Mouse (Mus musculus): ENCODE measurements around the gene Lhx4. TPM values are rescaled to one million over a fixed set of nuclear protein-coding genes. Genes with fewer than 3 reads are reported as not detected.

Lhx4 gene
- polyA plus RNA-seq, 1 experiment from 2014 or later, result 0.05 TPM

GRCm38 (mm10) chr1:155720006-155720405, 31.5 kb downstream of the Lhx4 start:
- ATAC-seq (ENCODE audit: insufficient read depth) (no peak), DNase-seq (no peak)
- Histone ChIP-seq H3K4me3 (ENCODE audit: low read depth, low read length) (no peak overlapping the region), H3K9me3 (ENCODE audit: low read depth, low read length) (no peaks in the 10 kb centered on the region), H3K4me1 (ENCODE audit: insufficient read depth) (no peaks in the 10 kb centered on the region), H3K36me3 (ENCODE audit: insufficient read depth) (no peaks in the 10 kb centered on the region), H3K27ac (ENCODE audit: low read depth) (no peak overlapping the region), H3K9ac (no peak overlapping the region), H3K4me2 (no peak overlapping the region), H3K27me3 (ENCODE audit: insufficient read depth, low read length) (peaks cover 10% of the 10 kb centered on the region)
- WGBS, result 44% methylated on average over 5 of the region's 5 CpGs
- no peak for TF ChIP-seq CTCF (IDR thresholded peaks at IDR 0.05; ENCODE audit: low read depth)

GRCm38 (mm10) chr1:155718851-155719250, 32.6 kb downstream of the Lhx4 start:
- no peak for DNase-seq
- 70% methylated on average over 3 of the region's 3 CpGs for WGBS
- H3K9ac ChIP-seq, result no peak overlapping the region
- peaks cover 10% of the 10 kb centered on the region for H3K27me3 ChIP-seq (ENCODE audit: insufficient read depth, low read length)
- H3K9me3 ChIP-seq (ENCODE audit: low read depth, low read length), result no peaks in the 10 kb centered on the region
- no peaks in the 10 kb centered on the region for H3K36me3 ChIP-seq (ENCODE audit: insufficient read depth)
- no peak overlapping the region for H3K4me3 ChIP-seq (ENCODE audit: low read depth, low read length)
- TF ChIP-seq CTCF (IDR thresholded peaks at IDR 0.05; ENCODE audit: low read depth), result no peak
- no peak overlapping the region for H3K27ac ChIP-seq (ENCODE audit: low read depth)
- H3K4me2 ChIP-seq, result no peak overlapping the region
- no peak for ATAC-seq (ENCODE audit: insufficient read depth)
- H3K4me1 ChIP-seq (ENCODE audit: insufficient read depth), result no peaks in the 10 kb centered on the region

DNA sequence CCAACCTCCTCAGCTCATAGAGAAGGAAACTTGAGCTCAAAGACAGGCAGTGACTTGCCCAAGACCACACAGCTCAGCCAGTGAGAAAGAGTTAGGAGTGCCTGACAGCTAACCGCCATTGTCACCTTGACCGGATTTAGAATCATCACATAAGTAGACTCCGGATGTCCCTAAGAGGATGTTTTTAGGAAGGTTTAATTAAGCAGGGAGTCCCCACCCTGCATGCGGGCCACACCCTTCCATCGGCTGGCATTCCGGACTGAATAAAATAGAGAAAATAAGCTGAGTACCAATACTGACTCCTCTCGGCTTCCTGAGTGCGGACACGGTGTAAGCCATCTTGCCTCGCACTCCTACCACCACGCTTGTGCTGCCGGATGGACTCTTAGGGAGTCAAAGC, 34.2 kb downstream of the Lhx4 start:
- H3K36me3 ChIP-seq (ENCODE audit: insufficient read depth), result no peaks in the 10 kb centered on the region
- no peak for DNase-seq
- TF ChIP-seq CTCF (IDR thresholded peaks at IDR 0.05; ENCODE audit: low read depth), result no peak
- H3K9me3 ChIP-seq (ENCODE audit: low read depth, low read length), result no peaks in the 10 kb centered on the region
- H3K27ac ChIP-seq (ENCODE audit: low read depth), result no peak overlapping the region
- H3K4me3 ChIP-seq (ENCODE audit: low read depth, low read length), result no peak overlapping the region
- H3K27me3 ChIP-seq (ENCODE audit: insufficient read depth, low read length), result no peaks in the 10 kb centered on the region
- ATAC-seq (ENCODE audit: insufficient read depth), result no peak
- no peaks in the 10 kb centered on the region for H3K4me1 ChIP-seq (ENCODE audit: insufficient read depth)
- 90% methylated on average over 12 of the region's 12 CpGs for WGBS
- H3K9ac ChIP-seq, result no peak overlapping the region
- no peak overlapping the region for H3K4me2 ChIP-seq

DNA sequence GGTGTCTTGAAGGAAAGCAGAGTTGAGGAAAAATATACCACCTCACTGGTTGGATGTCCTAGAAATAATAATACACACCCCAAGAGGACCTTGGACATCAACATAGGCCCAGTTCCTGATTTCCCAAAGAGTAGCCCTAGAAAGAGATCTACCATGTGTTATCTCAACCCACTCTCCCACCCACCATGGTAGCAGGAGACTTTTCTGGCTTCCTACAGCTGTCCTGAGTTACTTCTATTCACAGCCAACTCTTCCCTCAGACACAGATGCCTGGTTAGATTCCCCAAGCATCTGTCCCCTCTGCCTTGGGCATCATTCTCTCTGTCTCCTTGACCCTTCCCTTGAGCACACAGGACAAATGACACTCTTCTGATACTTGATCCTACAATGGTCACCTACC, 36.1 kb downstream of the Lhx4 start:
- Histone ChIP-seq H3K9ac (no peak overlapping the region), H3K27ac (ENCODE audit: low read depth) (no peak overlapping the region), H3K4me2 (no peak overlapping the region), H3K4me1 (ENCODE audit: insufficient read depth) (no peaks in the 10 kb centered on the region), H3K27me3 (ENCODE audit: insufficient read depth, low read length) (no peaks in the 10 kb centered on the region), H3K9me3 (ENCODE audit: low read depth, low read length) (no peaks in the 10 kb centered on the region), H3K4me3 (ENCODE audit: low read depth, low read length) (no peak overlapping the region), H3K36me3 (ENCODE audit: insufficient read depth) (no peaks in the 10 kb centered on the region)
- no peak for DNase-seq
- no peak for TF ChIP-seq CTCF (IDR thresholded peaks at IDR 0.05; ENCODE audit: low read depth)
- no peak for ATAC-seq (ENCODE audit: insufficient read depth)

DNA sequence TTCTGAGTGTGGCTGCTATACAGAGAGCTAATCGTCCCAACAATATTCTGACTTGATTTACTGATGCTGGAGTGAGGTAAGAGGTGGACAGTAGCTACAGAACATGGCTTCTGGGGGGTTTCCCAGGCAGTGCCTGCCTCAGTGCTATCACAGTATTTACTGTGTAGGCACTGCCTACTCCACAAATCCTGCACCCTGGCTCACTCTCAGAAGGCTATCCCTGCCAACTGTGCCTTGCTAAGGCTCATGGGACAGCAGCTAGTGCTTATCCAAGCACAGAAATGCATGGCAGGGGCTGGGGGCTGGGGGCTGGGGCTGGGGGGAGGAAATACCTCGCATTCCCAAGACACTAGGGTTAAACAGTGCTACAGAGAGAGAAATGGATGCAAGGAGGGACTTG, 38.2 kb downstream of the Lhx4 start:
- Histone ChIP-seq H3K4me3 (ENCODE audit: low read depth, low read length) (no peak overlapping the region), H3K4me2 (no peak overlapping the region), H3K27ac (ENCODE audit: low read depth) (no peak overlapping the region), H3K9ac (no peak overlapping the region), H3K4me1 (ENCODE audit: insufficient read depth) (no peaks in the 10 kb centered on the region), H3K36me3 (ENCODE audit: insufficient read depth) (no peaks in the 10 kb centered on the region), H3K9me3 (ENCODE audit: low read depth, low read length) (no peaks in the 10 kb centered on the region), H3K27me3 (ENCODE audit: insufficient read depth, low read length) (no peaks in the 10 kb centered on the region)
- ATAC-seq (ENCODE audit: insufficient read depth) (no peak), DNase-seq (no peak)
- TF ChIP-seq CTCF (IDR thresholded peaks at IDR 0.05; ENCODE audit: low read depth), result no peak
- WGBS, result 36% methylated on average over 2 of the region's 2 CpGs

GRCm38 (mm10) chr1:155704182-155704581, 47.3 kb downstream of the Lhx4 start:
- ATAC-seq (ENCODE audit: insufficient read depth), result peak; percentile 54; the same call in 1 of the 2 replicates

GRCm38 (mm10) chr1:155703191-155703680, 48.2 kb downstream of the Lhx4 start:
- Histone ChIP-seq H3K4me3 (ENCODE audit: low read depth, low read length) (no peak overlapping the region), H3K27ac (ENCODE audit: low read depth) (no peak overlapping the region), H3K4me2 (no peak overlapping the region), H3K4me1 (ENCODE audit: insufficient read depth) (peaks cover 7% of the 10 kb centered on the region; the same call in 1 of the 2 replicates), H3K9ac (no peak overlapping the region), H3K9me3 (ENCODE audit: low read depth, low read length) (no peaks in the 10 kb centered on the region), H3K27me3 (ENCODE audit: insufficient read depth, low read length) (no peaks in the 10 kb centered on the region), H3K36me3 (ENCODE audit: insufficient read depth) (no peaks in the 10 kb centered on the region)
- 70% methylated on average over 5 of the region's 5 CpGs for WGBS
- no peak for DNase-seq
- no peak for TF ChIP-seq CTCF (IDR thresholded peaks at IDR 0.05; ENCODE audit: low read depth)
- no peak for ATAC-seq (ENCODE audit: insufficient read depth)

More at GRCm38 (mm10) chr1:155704182-155704581, 47.3 kb downstream of the Lhx4 start:
- TF ChIP-seq CTCF (IDR thresholded peaks at IDR 0.05; ENCODE audit: low read depth), result no peak
- peaks cover 7% of the 10 kb centered on the region; the same call in 1 of the 2 replicates for H3K4me1 ChIP-seq (ENCODE audit: insufficient read depth)
- no peaks in the 10 kb centered on the region for H3K9me3 ChIP-seq (ENCODE audit: low read depth, low read length)
- no peak for DNase-seq
- H3K4me3 ChIP-seq (ENCODE audit: low read depth, low read length), result no peak overlapping the region
- no peaks in the 10 kb centered on the region for H3K36me3 ChIP-seq (ENCODE audit: insufficient read depth)
- H3K4me2 ChIP-seq, result no peak overlapping the region
- no peak overlapping the region for H3K27ac ChIP-seq (ENCODE audit: low read depth)
- 49% methylated on average over 5 of the region's 5 CpGs for WGBS
- H3K27me3 ChIP-seq (ENCODE audit: insufficient read depth, low read length), result no peaks in the 10 kb centered on the region
- H3K9ac ChIP-seq, result no peak overlapping the region

DNA sequence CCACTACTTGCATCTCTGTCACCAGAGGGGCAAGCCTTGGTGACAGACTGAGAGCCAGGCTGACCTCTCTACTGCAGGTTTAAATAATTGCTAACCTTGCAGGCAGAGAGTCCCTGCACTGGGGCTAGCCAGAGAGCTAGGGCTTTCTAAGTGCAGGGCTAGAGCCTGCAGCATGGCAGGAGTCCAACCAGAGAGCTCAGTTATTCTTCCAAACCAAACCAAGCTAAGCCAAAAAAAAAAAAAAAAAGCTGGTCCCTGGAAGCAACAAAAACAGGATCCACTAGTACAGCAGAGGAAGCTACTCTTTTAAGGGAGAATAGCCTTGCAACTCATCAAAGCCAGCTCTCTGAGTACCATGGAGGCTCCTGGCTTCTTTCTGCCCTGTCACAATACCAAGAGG, 50.6 kb downstream of the Lhx4 start:
- TF ChIP-seq CTCF (IDR thresholded peaks at IDR 0.05; ENCODE audit: low read depth), result no peak
- DNase-seq (peak; percentile 71), ATAC-seq (ENCODE audit: insufficient read depth) (no peak)
- Histone ChIP-seq H3K9me3 (ENCODE audit: low read depth, low read length) (no peaks in the 10 kb centered on the region), H3K27ac (ENCODE audit: low read depth) (no peak overlapping the region), H3K4me3 (ENCODE audit: low read depth, low read length) (no peak overlapping the region), H3K4me2 (no peak overlapping the region), H3K4me1 (ENCODE audit: insufficient read depth) (peaks cover 7% of the 10 kb centered on the region; the same call in 1 of the 2 replicates), H3K9ac (no peak overlapping the region), H3K36me3 (ENCODE audit: insufficient read depth) (no peaks in the 10 kb centered on the region), H3K27me3 (ENCODE audit: insufficient read depth, low read length) (no peaks in the 10 kb centered on the region)

All from lung, embryonic 14.5 days (tissue).